Comparison of ENCODE assay signal across 16 mouse cellular contexts in the genomic region with DNA sequence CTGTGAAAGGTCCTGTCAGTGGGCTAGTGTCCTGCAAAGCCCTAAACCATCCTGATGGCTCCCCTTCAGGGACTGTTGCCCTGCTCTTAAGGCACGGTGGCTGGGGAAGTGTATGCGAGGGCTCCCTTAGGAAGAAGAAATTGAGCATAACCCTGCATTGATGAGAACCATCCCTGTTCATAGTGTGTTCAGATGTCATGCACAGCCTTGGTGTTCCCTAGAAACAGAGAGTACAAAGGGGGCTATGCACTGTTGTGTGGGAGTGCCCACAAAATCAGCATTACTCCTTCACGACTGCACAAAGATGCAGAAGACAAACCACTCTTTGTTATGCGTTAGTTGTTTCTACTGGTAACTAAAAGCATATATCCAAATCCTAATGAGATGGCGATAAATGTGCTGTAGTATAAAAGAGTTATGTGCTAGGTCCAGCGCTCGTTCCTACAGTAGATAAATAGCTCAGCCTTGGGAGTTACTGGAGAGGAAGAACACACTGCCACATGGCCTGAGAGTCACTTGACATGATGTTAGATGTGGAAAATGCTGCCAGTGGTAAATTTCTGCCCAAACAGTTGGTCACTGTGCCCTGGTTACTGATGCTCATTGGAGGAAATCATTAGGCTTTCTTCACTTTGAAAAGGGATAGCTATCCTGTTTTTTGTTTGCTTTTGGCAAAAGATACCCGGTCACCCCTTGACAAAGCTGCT.
DNase-seq lines count a peak whose midpoint lies in the region; ATAC-seq lines count a peak whose summit lies in the region.
"Had no signal": no experiment of that assay in that cellular context is flagged by ENCODE, and none has a peak within 500 bp of the region (broad histone marks: within the 10 kb centered on the region; RNA-seq: fewer than 3 reads in every experiment).

No protein-coding gene starts in this region.

- intact Hi-C loops in heart, postnatal 10 days (cut with DNase I), result loop anchor here (5.0 kb wide), 2 partner anchors 65 to 210 kb away; no protein-coding TSS in a partner anchor

- peaks cover 17% of the 10 kb centered on the region for H3K4me1 ChIP-seq in lung, embryonic 15.5 days
- peaks cover 50% of the 10 kb centered on the region for H3K4me1 ChIP-seq in hindbrain, embryonic 10.5 days (replicated peaks)
- H3K4me1 ChIP-seq in neural tube, embryonic 13.5 days (replicated peaks), result peaks cover 81% of the 10 kb centered on the region

- no peak overlapping the region for H3K4me3 ChIP-seq in lung, embryonic 15.5 days
- no peak overlapping the region for H3K4me3 ChIP-seq in hindbrain, embryonic 10.5 days
- H3K4me3 ChIP-seq in neural tube, embryonic 13.5 days, result no peak overlapping the region
- H3K4me3 ChIP-seq: liver, embryonic 13.5 days had no signal

- DNase-seq in heart, adult 11 months, result peak; percentile 72
- DNase-seq in heart, postnatal 10 days, result no peak
- no peak for DNase-seq in lung, postnatal 10 days
- no peak for DNase-seq in hindbrain, embryonic 10.5 days (ENCODE audit: low spot score)
- no peak for DNase-seq in cerebellum, postnatal 36 days
- no peak for DNase-seq in liver
- DNase-seq: adrenal gland, adult 2 months; cerebellum, adult 9-10 months; embryo, embryonic 11 days; kidney, adult 9 months; liver, embryonic 13.5 days; spleen, adult 18-20 months; thymus, postnatal 4 days had no signal

- no peak for ATAC-seq in lung, embryonic 15.5 days (ENCODE audit: borderline replicate concordance, extremely low read depth, low FRiP score, low TSS enrichment)
- peak; percentile 41; the same call in 1 of the 2 replicates for ATAC-seq in neural tube, embryonic 13.5 days (ENCODE audit: low read depth)

- no peak overlapping the region for H3K9ac ChIP-seq in lung, embryonic 15.5 days
- no peak overlapping the region for H3K9ac ChIP-seq in neural tube, embryonic 13.5 days
- H3K9ac ChIP-seq: liver, embryonic 13.5 days had no signal

- H3K36me3 ChIP-seq in lung, embryonic 15.5 days, result no peaks in the 10 kb centered on the region
- H3K36me3 ChIP-seq in hindbrain, embryonic 10.5 days, result 0 out of 2 replicates have a peak, but pooled peaks cover 4% of the 10 kb centered on the region
- H3K36me3 ChIP-seq in neural tube, embryonic 13.5 days, result 0 out of 2 replicates have a peak, but pooled peaks cover 5% of the 10 kb centered on the region
- H3K36me3 ChIP-seq: liver, embryonic 13.5 days had no signal

- H3K4me2 ChIP-seq in lung, embryonic 15.5 days, result no peak overlapping the region
- H3K4me2 ChIP-seq in neural tube, embryonic 13.5 days, result no peak overlapping the region
- H3K4me2 ChIP-seq: liver, embryonic 13.5 days had no signal

- no peaks in the 10 kb centered on the region for H3K27me3 ChIP-seq in lung, embryonic 15.5 days
- H3K27me3 ChIP-seq in hindbrain, embryonic 10.5 days (ENCODE audit: insufficient read depth, poor library complexity, severe bottlenecking), result no peaks in the 10 kb centered on the region
- no peaks in the 10 kb centered on the region for H3K27me3 ChIP-seq in neural tube, embryonic 13.5 days
- H3K27me3 ChIP-seq: liver, embryonic 13.5 days had no signal

- peak overlapping the region; percentile 83 for H3K27ac ChIP-seq in lung, embryonic 15.5 days
- peak overlapping the region; percentile 66 for H3K27ac ChIP-seq in hindbrain, embryonic 10.5 days
- H3K27ac ChIP-seq in neural tube, embryonic 13.5 days (replicated peaks), result peak overlapping the region; percentile 75
- H3K27ac ChIP-seq: liver, embryonic 13.5 days; stomach, postnatal 0 days had no signal

- WGBS in lung, embryonic 15.5 days, result 87% methylated on average over 8 of the region's 8 CpGs
- 75% methylated on average over 8 of the region's 8 CpGs for WGBS in hindbrain, embryonic 10.5 days
- WGBS in neural tube, embryonic 13.5 days, result 44% methylated on average over 8 of the region's 8 CpGs

- H3K9me3 ChIP-seq in lung, embryonic 15.5 days, result no peaks in the 10 kb centered on the region
- no peaks in the 10 kb centered on the region for H3K9me3 ChIP-seq in hindbrain, embryonic 10.5 days
- H3K9me3 ChIP-seq in neural tube, embryonic 13.5 days, result no peaks in the 10 kb centered on the region
- H3K9me3 ChIP-seq: liver, embryonic 13.5 days had no signal
